Mouse (Mus musculus) G1E (cell line): ENCODE results near the gene Mobp.

Experiments used
- CTCF ChIP-seq: IDR thresholded peaks from 2 replicates; pipeline ENCODE4 v1.5.1; 2012; ENCODE audit warnings: low read depth, low read length, inconsistent platforms, mixed read lengths
- GATA1 ChIP-seq: IDR thresholded peaks from 2 replicates; pipeline ENCODE4 v1.6.1; 2012; ENCODE audit warnings: borderline replicate concordance, low read length, inconsistent platforms, mixed read lengths
- GATA2 ChIP-seq: IDR thresholded peaks from 2 replicates; pipeline ENCODE4 v1.6.1; 2012; ENCODE audit warnings: low read depth, low read length, inconsistent platforms, borderline replicate concordance
- POLR2AphosphoS5 ChIP-seq: IDR thresholded peaks from 2 replicates; pipeline ENCODE4 v1.6.1; 2012; ENCODE audit warnings: low read depth, low read length, inconsistent platforms; ENCODE audit not compliant: insufficient replicate concordance
- TAL1 ChIP-seq: conservative IDR thresholded peaks from 2 replicates; pipeline ENCODE4 v1.6.1; 2012; ENCODE audit warnings: low read depth, low read length, inconsistent platforms, mixed read lengths

DNA sequence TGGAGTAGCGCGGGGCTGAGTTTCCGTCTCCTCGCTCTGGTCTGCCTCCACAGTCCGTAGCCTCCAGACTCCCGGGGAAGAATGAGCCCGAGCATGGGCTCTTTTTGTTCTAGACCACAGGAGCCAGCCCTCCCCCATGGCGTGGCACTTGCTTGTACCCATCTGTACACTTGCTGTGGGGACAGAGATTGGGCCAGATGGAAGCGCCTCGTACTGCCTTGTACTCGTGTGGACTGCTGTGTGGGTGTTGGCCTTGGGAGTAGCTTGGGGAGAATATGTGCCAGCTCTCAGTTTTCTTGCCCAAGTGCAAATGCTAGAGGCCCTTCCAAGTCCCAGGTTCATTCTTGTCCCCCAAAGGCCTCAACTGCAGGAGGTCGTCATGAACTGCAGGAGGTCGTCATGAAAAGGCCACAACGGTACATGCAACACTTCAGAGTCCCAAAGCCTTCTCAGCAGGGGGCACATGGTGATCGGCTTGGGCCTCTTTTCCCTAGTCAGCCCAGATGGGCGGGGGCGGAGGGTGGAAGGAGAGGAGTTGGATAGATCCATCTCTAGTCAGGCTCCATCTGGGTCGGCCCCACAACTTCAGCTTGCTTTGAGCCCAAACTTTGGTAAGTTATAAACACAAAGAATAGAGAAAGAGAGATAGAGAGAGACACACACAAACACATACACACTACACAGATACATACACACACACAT lies 25.1 kb downstream of the Mobp start:
- TF ChIP-seq CTCF (no peak), GATA2 (no peak), GATA1 (no peak), TAL1 (no peak), POLR2AphosphoS5 (no peak)
